Mouse (Mus musculus) adrenal gland, postnatal 14 days (tissue): ENCODE results near the gene Phactr3. TPM values are rescaled to one million over a fixed set of nuclear protein-coding genes. Genes with fewer than 3 reads are reported as not detected.

Experiments used
- DNase-seq: peaks from one replicate; pipeline ENCODE4 v3.0.0; 2021; ENCODE audit warnings: mixed read lengths
- total RNA-seq: library from RNA; stranded (reverse); gene quantifications from 2 replicates; pipeline ENCODE4 v1.2.3, GENCODE M21; 2021

Gene Phactr3
- total RNA-seq, 1 experiment from 2014 or later = 1.5 TPM

DNA sequence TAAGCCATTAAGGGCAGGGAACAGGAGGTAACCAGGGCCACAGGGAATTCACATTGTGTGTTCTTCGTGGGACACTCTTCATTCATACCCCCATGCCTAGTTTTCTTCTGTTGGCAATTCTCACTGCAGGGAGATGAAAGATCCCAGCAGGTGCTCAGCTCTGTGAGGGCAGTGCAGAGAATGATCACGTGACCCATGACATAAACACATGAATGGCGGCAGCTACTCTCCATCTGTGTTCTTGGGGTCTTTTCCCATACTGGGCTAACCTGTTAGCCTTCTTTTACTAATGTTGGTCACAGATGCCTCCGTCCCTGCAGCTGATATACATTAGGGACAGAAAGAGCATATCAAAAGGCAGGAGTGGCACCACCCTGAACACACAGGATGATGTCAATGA is 16.9 kb downstream of the Phactr3 start:
- DNase-seq = no peak

DNA sequence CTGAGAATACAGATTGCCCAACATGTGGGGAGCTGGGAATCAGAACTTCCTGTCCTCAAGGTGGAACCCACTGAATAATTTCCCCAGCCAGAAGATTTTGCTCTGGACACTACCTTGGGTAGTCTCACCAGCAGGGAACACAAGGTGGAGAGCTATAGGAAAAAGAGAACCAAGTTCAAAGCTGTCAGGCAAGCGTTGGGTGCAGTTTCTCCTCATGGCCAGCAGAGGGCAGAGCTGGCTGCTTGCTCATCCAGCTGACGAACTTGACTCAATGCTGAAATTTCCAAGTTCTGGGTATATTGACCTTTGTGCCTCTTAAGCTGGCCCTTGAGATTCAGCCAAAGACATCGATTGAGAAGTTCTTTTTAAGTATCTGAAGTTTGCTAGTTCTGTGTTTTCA is 18.7 kb downstream of the Phactr3 start:
- peak; percentile 60 for DNase-seq

DNA sequence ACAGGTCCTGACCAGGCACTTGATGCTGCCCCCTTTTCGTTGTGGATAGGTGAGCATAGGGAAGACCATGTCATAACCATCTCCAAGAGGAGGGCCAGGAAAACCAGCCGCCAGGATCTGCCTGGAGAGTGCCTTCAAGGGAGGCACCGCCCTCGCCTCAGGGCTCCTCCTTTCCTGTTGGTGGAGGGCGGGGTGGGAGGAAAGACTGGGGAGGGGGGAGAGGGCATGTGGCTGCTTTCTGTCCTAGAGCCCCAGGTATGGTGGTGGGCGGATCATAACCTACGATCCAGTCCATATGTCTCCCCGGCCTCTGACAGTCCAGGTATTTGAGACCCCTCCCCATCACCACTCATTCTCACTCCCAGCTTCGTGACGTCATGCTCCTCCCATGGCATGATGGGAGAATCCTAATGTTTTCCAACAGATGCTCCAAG is 22.7 kb downstream of the Phactr3 start:
- DNase-seq = no peak

DNA sequence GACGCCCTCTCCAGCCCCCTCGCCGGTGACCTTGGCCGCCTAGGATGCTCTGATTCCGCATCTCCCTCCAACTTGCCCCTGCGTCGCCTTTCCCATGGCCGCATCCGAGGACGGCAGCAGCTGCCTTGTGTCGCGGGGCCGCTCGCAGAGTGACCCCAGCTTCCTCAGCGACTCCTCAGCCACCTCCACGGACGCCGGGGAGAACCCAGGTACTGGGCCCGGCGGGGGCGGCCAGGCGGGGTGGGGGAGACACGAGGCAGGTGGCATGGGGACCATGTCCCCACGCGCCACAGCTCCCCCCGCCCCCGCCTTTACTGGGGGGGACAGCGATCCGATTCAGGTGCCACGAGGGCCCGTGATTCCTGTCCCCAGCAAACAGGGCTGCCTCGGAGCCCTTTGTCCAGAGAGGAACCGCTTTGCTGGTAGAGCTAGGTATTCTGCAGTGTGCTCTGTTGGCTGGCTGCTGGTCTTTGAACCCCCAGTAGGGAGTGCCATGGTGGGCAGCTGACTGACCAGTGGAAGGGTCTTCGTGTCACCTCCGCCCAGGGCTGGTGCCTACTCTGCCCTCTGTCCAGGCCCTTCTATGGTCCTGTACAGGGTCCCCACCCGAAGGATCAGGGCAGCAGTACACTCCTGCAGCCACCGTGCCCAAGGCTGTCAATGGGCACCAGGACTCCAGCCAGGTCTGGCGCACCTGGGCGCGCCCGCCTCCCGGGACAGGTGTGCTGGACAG is 23.7 kb downstream of the Phactr3 start:
- DNase-seq = no peak

DNA sequence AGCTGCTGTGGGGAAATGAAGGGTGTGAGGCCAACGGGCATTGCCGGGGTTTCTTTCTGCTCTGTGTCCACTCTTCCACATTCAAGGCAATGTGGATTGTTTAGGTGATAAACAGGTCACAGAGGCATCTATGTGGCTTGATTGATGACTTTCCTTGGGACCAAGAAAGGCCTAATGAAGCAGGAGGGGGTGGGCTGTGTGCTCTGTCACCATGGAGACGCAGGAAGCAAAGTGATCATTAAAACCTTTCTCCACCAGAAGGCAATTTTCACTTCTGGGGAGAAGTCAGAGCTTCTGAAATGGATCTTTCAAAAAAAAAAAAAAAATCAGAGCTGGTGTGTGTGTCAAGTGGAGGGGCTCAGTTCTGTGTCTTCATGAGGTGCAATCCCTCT is 24.2 kb downstream of the Phactr3 start:
- no peak for DNase-seq

DNA sequence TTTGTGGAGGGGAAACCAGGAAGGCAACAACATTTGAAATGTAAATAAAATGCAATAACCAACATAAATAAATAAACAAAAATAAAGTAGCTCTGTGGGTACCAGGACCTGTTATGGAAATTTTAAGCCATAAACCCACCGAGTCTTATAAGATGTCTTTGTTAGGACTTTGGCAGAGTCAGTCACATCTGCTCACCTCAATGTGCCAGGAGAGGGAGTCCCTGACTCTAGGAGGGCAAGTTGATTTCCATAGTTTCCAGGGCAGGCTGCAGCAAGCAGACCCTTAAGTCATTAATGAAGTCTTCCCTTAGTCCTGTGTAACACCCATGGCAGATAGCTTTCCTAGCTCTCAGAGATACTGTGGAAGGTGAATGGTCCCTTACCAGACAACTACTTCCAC is 25.1 kb downstream of the Phactr3 start:
- DNase-seq = no peak

DNA sequence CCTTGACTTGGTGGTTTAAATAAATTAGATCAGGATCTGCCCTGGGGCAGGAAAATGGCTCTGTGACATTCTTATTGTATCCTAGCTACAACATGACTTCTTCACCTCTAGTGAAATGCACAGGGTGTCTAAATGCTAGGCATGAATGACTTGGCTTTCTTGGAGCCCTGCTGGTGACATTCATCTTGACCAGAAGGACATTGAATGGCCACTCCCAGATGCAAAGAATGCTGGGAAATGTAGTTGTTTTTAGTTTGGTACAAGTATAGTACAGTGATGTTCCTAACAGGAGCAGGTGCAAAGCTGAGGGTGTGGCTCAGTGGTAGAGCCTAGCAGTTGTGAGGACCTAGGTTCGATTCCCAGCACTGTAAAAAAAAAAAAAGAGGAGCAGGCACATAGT is 30.5 kb downstream of the Phactr3 start:
- no peak for DNase-seq

DNA sequence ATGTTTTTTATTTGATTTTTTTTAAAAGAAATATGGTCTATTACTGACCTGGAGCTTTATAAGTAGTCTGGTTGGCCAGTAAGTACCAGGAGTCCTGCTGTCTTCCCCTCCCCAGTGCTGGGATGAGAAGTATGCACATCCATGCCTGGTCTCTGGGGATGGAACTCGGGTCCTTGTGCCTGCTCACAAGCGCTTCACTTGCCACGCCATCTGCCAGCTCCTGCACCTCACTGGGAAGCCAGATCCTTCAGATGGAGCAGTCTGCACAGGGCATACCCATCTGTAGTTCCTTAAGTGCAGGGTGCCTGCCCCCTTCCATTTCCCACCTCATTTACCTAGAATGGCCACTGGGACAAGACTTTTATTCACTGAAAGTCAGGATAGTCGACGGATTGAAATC is 31.9 kb downstream of the Phactr3 start:
- DNase-seq = no peak

DNA sequence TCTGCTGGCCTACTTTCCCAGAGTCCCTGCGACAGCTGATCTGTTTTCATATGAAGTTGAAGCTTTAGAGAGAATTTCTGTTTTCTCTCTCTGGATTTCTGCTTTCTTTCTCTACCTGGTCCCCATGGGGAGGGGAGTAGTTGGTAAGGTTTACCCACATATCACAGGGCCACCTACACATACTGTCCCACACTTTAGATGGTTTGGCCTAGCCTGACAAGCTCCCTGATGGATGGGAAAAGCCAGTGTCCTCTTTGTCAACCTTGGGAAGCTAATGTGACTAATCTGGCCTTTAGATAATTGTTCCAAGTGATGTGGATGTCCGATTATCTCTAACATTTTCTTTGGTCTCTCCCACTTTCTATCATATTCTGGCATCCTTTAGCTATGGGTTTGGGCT is 34.8 kb downstream of the Phactr3 start:
- peak; percentile 32 for DNase-seq

DNA sequence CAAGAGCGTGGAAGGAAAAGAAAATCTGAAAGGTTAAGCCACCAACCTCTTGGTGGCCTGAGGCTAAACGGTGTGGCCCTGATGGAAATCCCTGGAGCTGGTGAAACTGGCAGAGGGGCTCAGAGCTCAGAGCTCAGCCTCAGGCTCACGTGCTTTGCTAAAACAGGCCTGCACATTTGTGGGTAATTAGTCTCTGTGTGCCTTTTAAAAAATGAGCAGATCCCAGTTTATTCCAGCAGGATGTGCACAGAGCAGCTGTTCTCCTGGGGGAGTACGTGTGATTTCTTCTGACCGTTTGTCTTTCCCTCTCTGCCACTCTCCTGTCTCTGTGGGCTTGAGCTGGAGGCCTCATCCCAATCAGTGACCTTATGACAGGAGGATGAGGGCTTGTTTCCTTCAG is 35.4 kb downstream of the Phactr3 start:
- no peak for DNase-seq

DNA sequence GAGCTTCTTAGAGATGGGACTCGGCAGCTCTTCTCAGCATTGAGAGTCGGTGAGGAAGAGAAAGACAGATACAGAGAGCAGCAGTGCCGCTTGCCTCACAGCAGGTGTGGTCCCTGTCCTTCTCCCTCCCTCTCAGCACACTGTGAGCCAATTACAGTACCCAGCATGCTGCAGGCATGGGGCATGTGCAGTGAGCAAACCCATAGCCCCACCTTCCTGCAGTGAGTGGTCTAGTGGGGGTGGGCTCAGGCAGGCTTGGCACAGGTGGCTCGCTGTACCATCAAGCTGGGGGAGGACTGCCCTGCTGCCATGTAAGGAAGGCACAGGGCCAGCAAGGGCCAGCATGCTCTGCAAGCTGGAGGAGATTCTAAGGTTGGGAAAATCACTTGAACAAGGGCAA is 35.8 kb downstream of the Phactr3 start:
- no peak for DNase-seq

DNA sequence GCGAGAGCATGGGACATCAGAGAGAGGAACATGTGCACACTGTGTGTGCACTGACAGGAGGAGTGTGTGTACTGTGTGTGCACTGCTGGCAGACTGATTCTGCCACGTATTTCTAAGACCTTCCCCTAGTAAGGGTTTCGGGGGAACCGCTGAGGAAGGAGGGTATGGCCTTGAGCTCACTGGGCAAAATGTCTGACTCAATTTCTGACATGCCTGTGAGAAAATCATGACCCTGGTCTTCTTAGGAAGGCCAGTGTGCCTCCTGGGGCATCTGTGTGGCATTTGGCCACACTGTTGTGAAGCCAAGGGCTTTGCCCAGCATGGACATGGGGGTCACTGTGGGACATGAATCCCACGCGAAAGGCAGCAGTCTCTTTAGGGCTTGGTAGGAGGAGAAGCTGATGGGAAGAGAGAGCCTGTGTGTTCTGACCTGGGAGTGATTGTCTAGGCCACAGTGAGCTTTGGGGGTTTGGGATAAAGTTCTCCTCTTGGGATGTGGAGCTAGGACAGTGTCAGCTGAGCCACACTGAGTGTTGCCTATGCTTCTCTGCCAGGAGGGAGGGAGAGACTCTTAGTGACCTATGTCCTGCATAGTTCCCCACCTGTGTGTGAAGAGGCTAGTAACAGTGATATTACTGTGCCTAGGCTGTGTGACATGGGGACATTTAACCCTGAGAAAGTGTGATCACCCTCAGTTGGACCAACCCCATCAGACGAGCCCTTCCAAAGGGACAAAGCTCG is 36.6 kb downstream of the Phactr3 start:
- peak; percentile 39 for DNase-seq

DNA sequence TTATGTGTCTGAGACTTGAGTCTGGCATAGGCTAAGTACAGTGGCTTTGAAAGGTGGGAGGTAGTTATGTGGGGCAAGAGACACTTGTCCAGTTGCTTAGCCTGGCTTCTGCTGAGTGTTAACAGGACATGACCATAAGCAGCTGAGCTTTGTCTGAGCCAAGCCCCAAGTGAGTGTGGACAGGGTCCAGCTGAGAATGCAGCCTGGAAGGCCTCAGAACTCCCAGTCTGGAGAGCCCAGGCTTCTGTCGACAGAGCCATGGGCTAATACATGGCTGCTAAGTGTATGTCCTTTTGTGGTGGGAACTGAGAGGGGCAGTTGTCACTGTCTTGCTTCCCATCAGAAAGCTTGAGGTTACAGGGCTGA is 37.1 kb downstream of the Phactr3 start:
- DNase-seq = no peak

DNA sequence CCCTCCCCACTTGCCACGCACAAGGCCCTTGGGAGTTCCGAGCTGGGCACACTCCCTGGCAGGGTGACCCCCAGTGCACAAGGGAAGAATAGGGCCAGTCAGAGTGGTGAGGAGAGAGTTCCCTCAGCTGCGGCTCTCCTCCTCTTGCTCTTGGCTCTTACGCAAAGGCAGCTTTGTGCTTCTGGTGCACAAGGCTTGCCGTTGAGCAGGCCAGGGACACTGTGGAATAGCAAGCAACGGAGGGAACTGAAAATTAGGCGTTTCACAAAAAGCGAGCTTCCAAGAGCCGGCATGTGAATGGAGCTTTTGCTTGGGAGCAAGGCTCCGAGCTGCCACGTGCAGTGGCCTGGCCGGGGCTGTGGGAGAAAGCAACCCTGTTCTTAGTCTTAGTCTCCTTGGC is 40.2 kb downstream of the Phactr3 start:
- DNase-seq = no peak

DNA sequence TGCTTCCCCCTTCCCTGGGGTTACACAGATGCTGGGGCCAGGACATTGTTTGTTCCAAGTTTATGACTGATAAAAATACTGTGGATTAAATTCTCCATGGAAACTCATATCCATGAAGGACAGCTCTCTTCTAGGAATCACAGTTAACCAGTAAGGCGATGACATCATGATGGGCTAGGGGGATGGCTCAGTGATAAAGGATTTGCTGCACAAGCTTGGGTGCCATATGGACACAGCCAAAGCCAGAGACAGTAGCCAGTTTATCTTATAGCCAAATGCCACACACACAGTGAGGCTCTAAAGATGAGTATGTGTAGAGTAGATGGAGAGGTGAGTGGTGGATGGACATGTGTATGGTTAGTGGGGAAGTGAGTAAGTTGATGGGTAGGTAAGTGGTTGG is 45.2 kb downstream of the Phactr3 start:
- no peak for DNase-seq

DNA sequence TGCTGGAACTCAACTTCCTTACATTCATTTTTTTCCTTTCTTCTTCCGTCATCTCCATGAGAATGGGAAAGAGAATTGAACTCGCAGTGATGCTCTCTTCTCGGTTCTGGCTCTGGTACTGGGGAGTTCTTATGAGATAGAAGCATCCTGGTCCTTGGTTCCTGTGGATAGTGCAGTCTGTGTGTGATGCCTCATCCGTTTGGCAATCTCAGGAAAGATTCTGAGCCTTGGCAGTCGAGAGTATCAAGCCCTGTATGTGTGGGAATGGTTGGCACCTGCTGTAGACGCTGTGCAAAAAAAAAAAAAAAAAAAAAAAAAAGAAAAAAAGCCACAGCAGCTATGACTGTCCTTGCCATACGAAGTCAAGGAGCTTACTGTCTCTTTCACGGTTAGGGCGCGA is 47.2 kb downstream of the Phactr3 start:
- no peak for DNase-seq

DNA sequence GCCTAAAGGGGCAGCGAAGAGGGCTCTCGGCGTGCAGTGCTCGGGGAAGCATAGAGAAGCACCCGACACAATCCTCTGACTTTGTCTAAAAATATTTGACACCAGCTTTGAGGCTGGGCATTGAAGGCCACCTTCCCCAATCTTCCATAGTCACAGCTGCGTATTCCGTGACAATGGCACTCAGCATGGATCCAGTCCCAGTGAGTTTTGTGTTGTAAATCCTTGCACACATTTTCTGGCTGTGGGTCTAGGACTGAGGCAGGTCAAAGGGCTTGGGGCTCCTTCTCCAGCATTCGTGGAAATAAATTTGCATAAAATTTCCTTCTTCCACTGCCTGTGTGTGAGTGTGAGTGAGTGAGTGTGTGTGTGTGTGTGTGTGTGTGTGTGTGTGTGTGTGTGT is 51.2 kb downstream of the Phactr3 start:
- no peak for DNase-seq

DNA sequence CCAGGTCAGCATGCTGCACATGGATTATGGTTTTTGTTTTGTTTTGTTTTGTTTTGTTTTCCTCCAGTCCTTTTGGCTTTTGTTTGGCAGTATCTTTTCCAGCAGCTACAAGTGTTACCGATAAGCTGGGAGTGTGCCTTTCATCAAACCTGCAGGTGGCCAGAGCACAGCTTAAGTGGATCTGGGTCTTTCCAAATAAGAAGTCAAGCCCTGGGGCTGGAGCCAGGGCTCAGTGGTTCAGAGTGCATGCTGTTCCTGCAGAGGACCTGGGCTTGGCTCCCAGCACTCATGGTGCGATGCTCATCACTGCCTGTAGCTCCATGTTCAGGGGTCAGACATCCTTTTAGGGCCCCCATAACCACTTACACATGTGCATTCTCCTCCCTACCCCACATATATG is 55.2 kb downstream of the Phactr3 start:
- no peak for DNase-seq

DNA sequence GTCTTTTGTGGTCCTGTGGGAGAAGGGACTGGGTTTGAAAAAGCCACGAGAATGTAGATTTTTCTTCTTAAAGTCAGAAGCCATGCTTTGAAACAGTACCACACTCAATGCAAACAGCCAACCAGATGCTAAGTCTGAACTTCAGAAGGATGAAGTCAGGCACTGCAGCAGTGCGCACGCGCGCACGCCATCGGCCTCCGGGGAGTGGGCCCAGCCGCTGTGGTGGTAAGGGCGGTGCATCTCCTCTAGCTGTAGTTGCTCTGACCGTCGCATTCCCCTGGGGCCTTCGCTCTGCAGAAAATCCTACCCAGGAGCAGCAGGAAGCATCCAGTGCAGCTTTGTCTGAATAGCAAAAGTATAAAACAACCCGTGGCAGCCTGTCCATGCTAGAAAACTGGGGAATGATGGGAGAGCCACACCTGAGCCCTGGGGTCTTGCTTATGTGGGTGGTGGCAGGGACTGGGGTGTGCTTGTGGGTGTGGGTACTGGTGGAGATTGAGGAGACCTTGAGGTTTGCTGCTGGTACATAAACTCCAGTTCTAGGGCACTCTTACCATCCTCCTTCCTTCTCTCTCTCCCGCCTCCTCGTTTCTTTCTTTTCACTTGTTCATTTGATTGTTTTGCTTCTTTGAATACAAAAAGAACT is 56.6 kb downstream of the Phactr3 start:
- no peak for DNase-seq

DNA sequence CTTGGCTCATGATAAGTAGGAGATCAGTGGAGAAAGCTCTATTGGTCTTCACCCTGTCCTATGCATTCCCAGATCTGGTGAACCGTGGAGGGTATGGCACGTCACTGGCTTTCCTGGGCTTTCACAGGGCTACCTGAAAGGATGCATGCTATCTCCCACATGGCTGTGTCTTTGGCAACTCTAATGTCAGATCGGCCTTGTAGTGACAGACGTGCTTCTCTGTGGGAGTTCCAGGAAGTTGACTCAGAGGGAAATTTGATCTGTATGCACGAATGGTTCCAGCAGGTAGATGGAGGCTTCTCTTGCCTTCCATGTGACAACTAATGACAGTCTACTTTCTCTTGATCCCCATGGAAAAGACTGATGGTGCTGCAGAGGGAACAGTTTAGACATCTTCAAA is 65.5 kb downstream of the Phactr3 start:
- no peak for DNase-seq

DNA sequence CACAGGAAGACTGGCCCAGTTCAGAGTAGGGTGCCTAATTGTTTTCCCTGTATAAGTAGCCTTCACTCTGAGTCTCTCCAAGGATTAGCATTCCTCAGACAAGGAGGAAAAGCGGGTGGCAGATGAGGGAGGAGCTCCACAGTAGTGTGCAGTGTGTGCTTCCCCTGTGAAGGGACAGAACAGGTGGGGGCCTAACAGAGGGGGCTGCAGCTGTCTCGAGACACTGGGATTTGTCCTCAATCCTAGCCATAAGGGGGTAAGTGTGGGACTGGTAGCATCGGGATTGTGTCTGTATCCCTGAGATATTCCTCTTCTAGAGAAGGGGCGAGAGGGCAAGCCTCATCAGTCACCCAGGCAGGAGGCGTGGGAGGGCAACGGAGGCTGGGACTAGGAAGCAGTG is 66.1 kb downstream of the Phactr3 start:
- DNase-seq = no peak

DNA sequence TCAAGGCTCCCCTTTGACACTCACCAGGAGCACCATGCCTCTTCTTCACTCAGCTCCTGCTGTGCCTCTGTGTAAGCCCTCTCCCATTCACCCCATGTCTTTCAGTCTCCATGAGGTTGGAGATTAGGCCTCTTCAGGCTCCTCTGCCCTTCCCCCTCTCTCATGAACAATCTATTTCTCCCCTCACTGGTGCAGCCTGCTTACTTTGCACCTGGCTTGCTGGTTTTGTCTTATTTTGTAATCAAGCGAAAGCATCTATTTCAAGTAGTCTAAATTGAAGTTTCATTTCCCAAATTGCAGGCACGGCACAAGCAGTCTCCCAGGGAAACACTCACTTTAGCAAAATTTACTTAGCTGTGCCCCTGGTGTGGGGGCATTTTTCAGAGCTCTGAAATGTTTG is 70.2 kb downstream of the Phactr3 start:
- DNase-seq = no peak

DNA sequence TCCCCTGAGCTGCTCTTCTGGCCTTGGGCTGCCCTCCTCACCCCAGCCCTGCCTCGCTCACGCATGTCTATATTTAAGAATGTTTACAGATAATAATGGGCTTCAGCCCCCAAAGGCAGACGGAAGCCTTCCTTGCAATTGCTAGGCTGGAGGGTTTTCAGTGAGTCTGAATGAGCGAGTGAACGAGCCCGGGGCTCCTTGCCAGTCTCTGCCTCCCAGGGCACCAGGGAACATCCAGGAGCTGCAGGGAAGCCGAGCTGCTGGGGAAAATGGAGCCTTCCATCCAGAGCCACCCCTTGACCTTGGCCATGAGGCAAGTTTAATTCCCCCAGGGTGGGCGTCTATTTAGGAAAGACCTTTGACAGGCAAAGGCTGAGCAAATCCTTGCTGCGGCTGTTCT is 74.1 kb downstream of the Phactr3 start:
- no peak for DNase-seq

DNA sequence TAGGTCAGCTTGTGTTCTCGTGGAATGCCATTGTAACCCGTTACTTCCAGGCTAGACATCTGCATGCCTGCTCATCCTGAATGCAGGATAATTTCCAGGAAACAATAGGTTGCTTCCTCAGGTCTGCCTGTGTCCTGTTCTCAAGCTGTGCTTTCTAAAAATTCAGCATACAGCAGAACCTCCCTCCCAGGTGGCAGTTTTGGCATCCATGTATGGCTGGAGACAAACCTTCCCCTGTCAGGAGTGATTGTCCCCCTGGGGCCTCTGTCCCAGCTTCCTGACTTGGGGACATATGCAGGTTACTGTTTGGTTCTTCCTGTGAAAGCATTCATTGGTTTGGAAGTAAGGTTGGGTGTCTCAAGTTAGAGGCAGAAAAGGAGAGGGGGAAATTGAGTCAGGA is 74.7 kb downstream of the Phactr3 start:
- DNase-seq = no peak
